Mouse (Mus musculus) cortical plate, adult 2 months (tissue): ENCODE measurements around the gene Cacna2d1.

Experiments
- CTCF ChIP-seq: fragments of 200-500 bp; IDR thresholded peaks from 2 replicates; pipeline ENCODE4 v1.5.1; 2011; ENCODE audit warnings: mild to moderate bottlenecking, control low read depth, low read length; ENCODE audit not compliant: insufficient read depth; ENCODE audit errors: extremely low read depth
- POLR2A ChIP-seq: fragments of 200-500 bp; IDR thresholded peaks from 2 replicates; pipeline ENCODE4 v1.6.1; 2011; ENCODE audit warnings: mild to moderate bottlenecking, low read length, control low read depth; ENCODE audit not compliant: insufficient read depth; ENCODE audit errors: extremely low read depth

GRCm38 (mm10) chr5:15935831-15936710 is 1.6 kb downstream of the Cacna2d1 start:
- TF ChIP-seq POLR2A, result peak; percentile 47; the same call in 1 of the 2 replicates
- TF ChIP-seq CTCF, result no peak
